ENCODE assay signal across 9 mouse cellular contexts in genomic region chr6:54119885-54120666, GRCm38 (mm10).
DNase-seq lines count a peak whose midpoint lies in the region; ATAC-seq and TF ChIP-seq lines count a peak whose summit lies in the region.
"Had no signal": no experiment of that assay in that cellular context is flagged by ENCODE, and none has a peak within 500 bp of the region (broad histone marks: within the 10 kb centered on the region; RNA-seq: fewer than 3 reads in every experiment).

No protein-coding gene starts in this region.

- H3K4me1 ChIP-seq in hindbrain, embryonic 10.5 days (replicated peaks), result peaks cover 18% of the 10 kb centered on the region
- H3K4me1 ChIP-seq in hindbrain, embryonic 13.5 days (replicated peaks), result peaks cover 7% of the 10 kb centered on the region
- H3K4me1 ChIP-seq in forebrain, postnatal 0 days (ENCODE audit: insufficient read depth), result no peaks in the 10 kb centered on the region
- peaks cover 13% of the 10 kb centered on the region for H3K4me1 ChIP-seq in midbrain, embryonic 12.5 days
- peaks cover 6% of the 10 kb centered on the region; the same call in 1 of the 2 replicates for H3K4me1 ChIP-seq in liver, postnatal 0 days (ENCODE audit: insufficient read depth)

- H3K4me2 ChIP-seq in hindbrain, embryonic 13.5 days, result no peak overlapping the region
- no peak overlapping the region for H3K4me2 ChIP-seq in forebrain, postnatal 0 days (ENCODE audit: low read depth)
- H3K4me2 ChIP-seq in midbrain, embryonic 12.5 days (replicated peaks), result 0 out of 2 replicates have a peak overlapping the region, but pooled peaks have one; percentile 7
- no peak overlapping the region for H3K4me2 ChIP-seq in liver, postnatal 0 days (ENCODE audit: low read depth, low read length)

- H3K4me3 ChIP-seq in hindbrain, embryonic 10.5 days, result no peak overlapping the region
- no peak overlapping the region for H3K4me3 ChIP-seq in hindbrain, embryonic 13.5 days
- H3K4me3 ChIP-seq in forebrain, postnatal 0 days (ENCODE audit: low read depth, low read length), result no peak overlapping the region
- H3K4me3 ChIP-seq in midbrain, embryonic 12.5 days, result no peak overlapping the region
- no peak overlapping the region for H3K4me3 ChIP-seq in liver, postnatal 0 days (ENCODE audit: low read depth, low read length)

- H3K9ac ChIP-seq in hindbrain, embryonic 13.5 days, result no peak overlapping the region
- no peak overlapping the region for H3K9ac ChIP-seq in forebrain, postnatal 0 days
- no peak overlapping the region for H3K9ac ChIP-seq in midbrain, embryonic 12.5 days (replicated peaks)
- H3K9ac ChIP-seq in liver, postnatal 0 days (replicated peaks), result no peak overlapping the region
- H3K9ac ChIP-seq: liver, embryonic 14.5 days had no signal

- peak overlapping the region; percentile 36; the same call in 1 of the 2 replicates for H3K27ac ChIP-seq in hindbrain, embryonic 10.5 days
- H3K27ac ChIP-seq in hindbrain, embryonic 13.5 days, result no peak overlapping the region
- H3K27ac ChIP-seq in forebrain, postnatal 0 days (ENCODE audit: low read depth, low read length), result 0 out of 2 replicates have a peak overlapping the region, but pooled peaks have one; percentile 29
- peak overlapping the region; percentile 39; the same call in 1 of the 2 replicates for H3K27ac ChIP-seq in midbrain, embryonic 12.5 days (replicated peaks)
- no peak overlapping the region for H3K27ac ChIP-seq in liver, postnatal 0 days (ENCODE audit: low read depth)
- H3K27ac ChIP-seq: liver, embryonic 14.5 days had no signal

- no peaks in the 10 kb centered on the region for H3K27me3 ChIP-seq in hindbrain, embryonic 10.5 days (ENCODE audit: insufficient read depth, poor library complexity, severe bottlenecking)
- H3K27me3 ChIP-seq in hindbrain, embryonic 13.5 days, result no peaks in the 10 kb centered on the region
- no peaks in the 10 kb centered on the region for H3K27me3 ChIP-seq in forebrain, postnatal 0 days (ENCODE audit: insufficient read depth, low read length)
- H3K27me3 ChIP-seq in midbrain, embryonic 12.5 days, result no peaks in the 10 kb centered on the region
- no peaks in the 10 kb centered on the region for H3K27me3 ChIP-seq in liver, postnatal 0 days (ENCODE audit: insufficient read depth, low read length)

- TF ChIP-seq EP300 in liver, postnatal 0 days (IDR thresholded peaks at IDR 0.05; ENCODE audit: low read depth), result no peak

- H3K9me3 ChIP-seq in hindbrain, embryonic 10.5 days, result no peaks in the 10 kb centered on the region
- H3K9me3 ChIP-seq in hindbrain, embryonic 13.5 days, result no peaks in the 10 kb centered on the region
- H3K9me3 ChIP-seq in forebrain, postnatal 0 days (ENCODE audit: low read length), result no peaks in the 10 kb centered on the region
- H3K9me3 ChIP-seq in midbrain, embryonic 12.5 days, result no peaks in the 10 kb centered on the region
- no peaks in the 10 kb centered on the region for H3K9me3 ChIP-seq in liver, postnatal 0 days (ENCODE audit: low read length)

- no peak for ATAC-seq in hindbrain, embryonic 13.5 days (ENCODE audit: low FRiP score)
- ATAC-seq in forebrain, postnatal 0 days, result peak; percentile 93
- peak; percentile 78 for ATAC-seq in midbrain, embryonic 12.5 days (ENCODE audit: low FRiP score, low read depth)
- no peak for ATAC-seq in liver, postnatal 0 days

- WGBS in hindbrain, embryonic 10.5 days, result 21% methylated on average over 13 of the region's 13 CpGs
- WGBS in hindbrain, embryonic 13.5 days, result 25% methylated on average over 13 of the region's 13 CpGs
- 19% methylated on average over 13 of the region's 13 CpGs for WGBS in forebrain, postnatal 0 days
- WGBS in midbrain, embryonic 12.5 days, result 19% methylated on average over 13 of the region's 13 CpGs
- 44% methylated on average over 13 of the region's 13 CpGs for WGBS in liver, postnatal 0 days (ENCODE audit: insufficient replicate concordance)

- TF ChIP-seq CTCF in forebrain, postnatal 0 days (IDR thresholded peaks at IDR 0.05; ENCODE audit: low read depth), result 0 out of 2 replicates have a peak, but pooled peaks have one; percentile 6
- TF ChIP-seq CTCF in liver, postnatal 0 days (IDR thresholded peaks at IDR 0.05; ENCODE audit: low read depth), result no peak

- no peaks in the 10 kb centered on the region for H3K36me3 ChIP-seq in hindbrain, embryonic 10.5 days
- H3K36me3 ChIP-seq in hindbrain, embryonic 13.5 days, result no peaks in the 10 kb centered on the region
- H3K36me3 ChIP-seq in forebrain, postnatal 0 days (ENCODE audit: insufficient read depth), result no peaks in the 10 kb centered on the region
- H3K36me3 ChIP-seq in midbrain, embryonic 12.5 days, result no peaks in the 10 kb centered on the region
- no peaks in the 10 kb centered on the region for H3K36me3 ChIP-seq in liver, postnatal 0 days (replicated peaks; ENCODE audit: insufficient read depth, low read length)

- DNase-seq in hindbrain, embryonic 10.5 days (ENCODE audit: low spot score), result peak; percentile 47
- peak; percentile 97 for DNase-seq in cerebellum, adult 11 months
- DNase-seq in forebrain, postnatal 0 days, result peak; percentile 68
- DNase-seq in kidney, adult 18-20 months, result no peak
- no peak for DNase-seq in liver, postnatal 0 days
- DNase-seq in urinary bladder, adult 2 months (ENCODE audit: low spot score), result no peak

Comparison
In these comparisons a context has a peak if more than half of its experiments do, and no peak if none do; other contexts are left out.
1. H3K27ac ChIP-seq: peak in hindbrain, embryonic 10.5 days (single experiment), forebrain, postnatal 0 days (single experiment) and midbrain, embryonic 12.5 days (single experiment); none in hindbrain, embryonic 13.5 days (single experiment) and liver, postnatal 0 days (single experiment).
2. DNase-seq: peak in hindbrain, embryonic 10.5 days (single experiment), cerebellum, adult 11 months (single experiment) and forebrain, postnatal 0 days (single experiment); none in kidney, adult 18-20 months (single experiment), liver, postnatal 0 days (single experiment) and urinary bladder, adult 2 months (single experiment).
3. ATAC-seq: peak in forebrain, postnatal 0 days (single experiment) and midbrain, embryonic 12.5 days (single experiment); none in hindbrain, embryonic 13.5 days (single experiment) and liver, postnatal 0 days (single experiment).